Mouse (Mus musculus) olfactory bulb, adult 2 months (tissue): ENCODE data around the gene Fga.

Source experiments
- CTCF ChIP-seq: fragments of 200-500 bp; IDR thresholded peaks from 2 replicates; pipeline ENCODE4 v1.5.1; 2012; ENCODE audit warnings: low read depth, mild to moderate bottlenecking, low read length, moderate library complexity; ENCODE audit not compliant: insufficient read depth
- POLR2A ChIP-seq: fragments of 200-500 bp; IDR thresholded peaks from 2 replicates; pipeline ENCODE4 v1.6.1; 2012; ENCODE audit warnings: mild to moderate bottlenecking, low read depth, low read length, moderate library complexity; ENCODE audit not compliant: insufficient read depth

DNA sequence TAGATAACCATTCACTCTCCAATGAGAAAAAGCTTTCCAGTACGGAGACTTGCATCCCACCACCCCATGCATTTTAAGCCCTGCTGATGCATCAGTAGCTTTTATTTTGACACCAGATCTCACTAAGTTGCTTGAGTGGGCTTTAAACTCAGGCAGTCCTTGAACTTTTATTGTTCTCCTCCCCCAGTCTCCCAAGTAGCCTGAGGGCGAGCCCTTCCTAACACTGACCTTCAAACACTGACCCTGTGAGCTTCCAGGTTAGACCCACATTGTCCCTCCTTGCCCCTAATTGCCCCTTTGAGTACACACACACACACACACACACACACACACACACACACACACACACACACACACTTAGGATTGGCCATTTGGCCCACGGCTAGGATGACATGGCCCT, 29.2 kb upstream of the Fga start:
- TF ChIP-seq CTCF (no peak), POLR2A (no peak)
